Mouse (Mus musculus): ENCODE results near the gene Eci3.
A peak's percentile ranks its signal among the peaks of the same experiment; 100 is the strongest.
"Not testable (repeated sequence)": the region's sequence is repeated elsewhere in the genome, so short reads cannot be mapped to it uniquely, and the experiment has no call there.

Eci3 gene

GRCm38 (mm10) chr13:34963511-34964397 is at the start of gene Eci3:
TSS of gene Eci3 (minus strand) at chr13:34963810.
- DNase-seq, result peak; percentile 6

- no peak for DNase-seq
Measured at GRCm38 (mm10) chr13:34995925-34996324, 32.3 kb upstream of the Eci3 start.

GRCm38 (mm10) chr13:34993983-34994811 is 30.6 kb upstream of the Eci3 start:
- peak; percentile 83 for DNase-seq

DNA sequence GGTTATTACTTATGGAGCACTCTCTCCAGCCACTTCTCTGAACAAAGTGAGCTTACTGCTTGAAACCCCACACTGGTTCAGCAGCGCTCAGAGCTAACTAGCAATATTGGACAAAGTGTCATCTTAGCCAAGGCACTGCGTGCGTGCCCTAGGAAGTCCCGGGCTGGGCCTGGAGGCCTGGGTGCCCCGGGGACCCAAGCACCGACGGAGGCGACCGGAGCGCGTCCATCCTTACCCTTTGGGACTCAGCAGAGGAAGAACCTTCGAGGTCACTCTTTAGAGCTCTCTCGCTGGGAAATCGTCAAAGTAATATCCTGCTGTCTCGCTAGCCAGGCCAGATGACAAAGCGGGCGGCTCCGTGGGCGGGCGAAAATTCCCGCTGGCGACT is 30.0 kb upstream of the Eci3 start:
- DNase-seq, result no peak

- no peak for DNase-seq
Measured at GRCm38 (mm10) chr13:34993085-34993484, 29.5 kb upstream of the Eci3 start.

DNA sequence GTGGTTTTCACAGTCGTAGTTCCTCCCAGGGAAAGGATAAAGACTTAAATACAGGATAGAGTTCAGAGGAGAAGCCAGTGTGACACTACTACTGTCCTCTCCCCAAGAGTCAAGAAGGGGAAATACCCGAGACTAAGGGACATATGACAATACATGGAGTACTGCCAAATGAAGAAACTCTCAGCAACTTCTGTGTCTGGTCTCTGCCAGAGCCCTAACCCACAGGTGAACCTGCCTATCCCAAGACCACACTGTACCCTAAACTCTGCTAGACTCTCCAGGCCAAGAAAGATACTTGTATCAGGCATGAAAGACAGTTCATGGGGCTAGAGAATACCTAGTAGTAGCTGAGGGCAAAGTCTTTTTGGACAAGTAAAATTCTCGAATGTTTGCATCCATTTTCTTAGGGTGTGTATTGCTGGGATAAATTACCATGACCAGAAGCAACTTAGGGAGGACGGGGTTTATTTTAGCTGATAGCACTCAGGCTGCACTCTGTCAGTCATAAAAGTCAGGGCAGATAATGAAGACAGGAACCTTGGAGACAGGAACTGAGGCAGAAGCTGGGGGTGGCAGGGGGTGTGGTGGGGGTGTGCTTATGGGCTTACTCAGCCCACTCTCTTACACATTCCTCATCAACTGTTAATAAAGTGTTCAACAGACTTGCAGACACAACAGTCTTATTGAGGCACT is 28.1 kb upstream of the Eci3 start:
- no peak for DNase-seq

GRCm38 (mm10) chr13:34983479-34983878 is 19.9 kb upstream of the Eci3 start:
- not testable (repeated sequence) for DNase-seq

DNA sequence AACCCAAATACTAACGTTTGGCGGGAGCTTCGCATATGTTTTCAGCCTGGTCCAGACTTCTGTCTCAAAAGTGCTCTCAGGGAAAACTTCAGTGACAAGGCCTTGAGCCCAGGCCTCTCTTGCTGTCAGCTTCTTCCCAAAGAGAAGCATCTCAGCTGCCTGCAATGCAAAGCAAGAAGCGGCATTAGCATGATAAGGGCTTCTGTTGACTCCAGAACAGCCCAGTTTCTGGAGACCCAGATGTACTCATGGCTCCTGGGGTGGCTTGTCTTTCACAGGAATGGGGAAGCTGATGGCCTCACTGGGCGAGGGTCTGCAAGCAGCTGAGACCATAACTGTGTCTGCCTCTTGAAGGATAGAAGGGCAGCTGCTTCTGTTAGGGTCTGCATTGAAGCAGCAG is 15.0 kb upstream of the Eci3 start:
- not testable (repeated sequence) for DNase-seq

DNA sequence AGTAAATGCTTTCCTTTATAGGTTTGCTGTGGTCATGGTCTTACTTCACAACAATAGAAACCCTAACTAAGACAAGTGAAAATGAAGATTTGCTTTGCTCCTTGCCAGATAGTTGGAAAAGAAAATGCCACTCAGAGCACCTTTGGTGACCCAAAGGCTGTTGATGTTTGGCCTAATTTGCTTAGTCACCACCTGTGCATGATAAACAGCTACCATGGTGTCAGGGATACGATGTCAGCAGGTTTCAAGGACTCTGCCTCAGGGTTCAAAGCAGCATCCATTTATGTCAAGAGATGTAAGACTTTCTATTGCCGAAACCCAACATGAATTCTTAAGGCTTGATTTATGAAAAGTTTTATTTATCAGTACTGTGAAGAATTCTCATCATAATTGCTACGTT is 13.8 kb upstream of the Eci3 start:
- no peak for DNase-seq

DNA sequence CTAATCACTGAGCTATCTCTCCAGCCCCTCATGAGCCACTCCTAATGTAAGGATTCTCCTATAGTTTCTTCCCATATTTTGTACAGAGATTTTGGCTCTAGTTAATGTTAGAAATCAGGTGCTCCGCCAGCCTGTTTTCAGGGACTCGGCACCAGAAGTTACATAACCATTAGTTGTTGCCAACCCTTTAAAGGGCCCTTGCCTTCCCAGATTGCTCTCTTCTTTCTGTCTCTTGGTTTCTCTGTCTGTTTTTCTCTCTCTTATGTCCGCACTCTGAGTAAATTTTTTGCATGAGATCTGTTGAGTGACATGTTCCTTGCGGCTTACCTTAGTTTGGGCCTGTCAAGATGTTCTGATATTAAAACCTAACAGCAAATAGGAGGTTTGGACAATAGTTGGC is 12.5 kb upstream of the Eci3 start:
- DNase-seq, result no peak

GRCm38 (mm10) chr13:34973770-34974169 is 10.2 kb upstream of the Eci3 start:
- DNase-seq, result no peak

GRCm38 (mm10) chr13:34973149-34973548 is 9.5 kb upstream of the Eci3 start:
- no peak for DNase-seq

- not testable (repeated sequence) for DNase-seq
Measured at GRCm38 (mm10) chr13:34972456-34972855, 8.8 kb upstream of the Eci3 start.

DNA sequence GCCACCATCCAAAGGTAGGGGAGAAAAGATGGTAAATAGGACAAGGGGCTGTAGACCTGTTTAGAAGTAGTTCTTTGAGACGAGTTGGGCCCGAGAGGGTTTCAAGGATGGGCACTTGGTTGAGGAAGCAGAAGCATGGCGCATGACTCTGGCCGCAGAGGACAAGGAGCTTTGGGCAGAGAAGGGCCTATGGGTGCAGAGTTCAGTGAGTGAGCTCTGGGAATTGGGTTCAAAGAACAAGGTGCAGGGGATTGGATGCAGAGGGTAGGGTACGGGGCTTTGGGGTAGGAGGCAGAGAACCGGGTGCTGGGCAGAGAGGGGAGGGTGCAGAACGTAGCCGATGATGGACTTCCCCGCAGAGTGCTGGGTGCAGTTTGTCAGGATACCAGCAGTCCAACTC is 2.0 kb upstream of the Eci3 start:
- DNase-seq, result not testable (repeated sequence)

DNA sequence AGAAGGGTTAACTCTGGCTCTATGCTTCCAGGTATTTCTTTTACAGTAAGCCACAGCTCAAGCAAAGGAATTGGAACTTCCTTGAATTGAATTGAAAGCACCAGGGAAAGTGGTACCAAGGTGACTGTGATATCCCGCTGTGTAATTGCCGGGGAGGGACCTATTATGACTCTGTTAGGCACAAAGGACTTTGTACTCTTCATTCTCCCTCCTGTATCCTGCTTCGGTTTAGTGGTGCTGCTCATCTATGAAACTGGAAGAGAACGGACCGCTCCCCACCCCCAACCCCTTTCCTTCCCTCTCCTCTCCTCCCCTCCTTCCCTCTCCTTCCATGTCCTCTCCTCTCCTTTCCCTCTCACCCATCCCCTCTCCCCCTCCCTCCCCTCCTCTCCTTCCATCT is 1.3 kb upstream of the Eci3 start:
- no peak for DNase-seq

- DNase-seq, result no peak
Measured at GRCm38 (mm10) chr13:34964419-34964818, 809 bp upstream of the Eci3 start.

- no peak for DNase-seq
Measured at GRCm38 (mm10) chr13:34960996-34961770, 2.4 kb downstream of the Eci3 start.

GRCm38 (mm10) chr13:34958158-34958557 is 5.5 kb downstream of the Eci3 start:
- not testable (repeated sequence) for DNase-seq

- no peak for DNase-seq
Measured at GRCm38 (mm10) chr13:34956901-34957300, 6.7 kb downstream of the Eci3 start.

DNA sequence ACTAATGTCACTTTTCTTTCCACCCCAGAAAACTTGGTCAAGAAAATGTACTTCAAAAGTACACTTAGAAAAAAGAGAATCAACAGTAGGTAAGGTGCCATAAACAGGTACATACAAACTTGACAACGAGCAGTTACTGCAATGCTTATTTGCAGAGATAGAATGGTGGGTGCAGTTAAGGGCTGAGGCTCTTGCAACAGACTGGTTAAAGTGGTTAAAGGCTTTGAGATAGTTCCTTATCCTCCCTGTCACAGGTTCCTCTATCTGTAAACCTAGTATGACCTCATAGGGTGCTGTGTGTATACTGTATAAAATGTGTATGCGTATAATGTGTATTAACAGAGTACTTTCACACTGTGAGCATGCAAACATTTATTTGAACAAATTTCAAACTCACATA is 12.2 kb downstream of the Eci3 start:
- not testable (repeated sequence) for DNase-seq

DNA sequence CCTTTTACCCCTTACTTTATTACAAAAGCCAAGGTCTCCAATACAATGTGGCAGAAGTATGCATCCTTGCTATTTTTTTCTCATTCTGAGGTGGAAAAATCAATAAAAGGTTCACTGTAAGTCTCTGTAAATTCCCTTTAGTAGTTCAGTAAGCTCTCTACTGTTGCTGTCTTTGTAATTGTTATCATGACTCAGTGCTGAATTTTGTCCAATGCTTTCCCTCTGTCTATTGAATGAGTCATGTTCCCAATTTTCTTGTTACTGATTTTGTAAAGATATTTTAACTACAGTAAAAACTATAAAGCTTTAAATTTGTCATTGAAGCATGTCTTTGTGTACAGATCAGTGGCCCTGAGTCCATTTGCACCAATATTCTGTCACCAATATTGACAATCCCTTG is 21.2 kb downstream of the Eci3 start:
- DNase-seq, result no peak

- DNase-seq, result no peak
Measured at GRCm38 (mm10) chr13:34934931-34935644, 28.5 kb downstream of the Eci3 start.
